Mouse (Mus musculus): Measurements from ENCODE around the gene Olfr874. TPM values are rescaled to one million over a fixed set of nuclear protein-coding genes. Genes with fewer than 3 reads are reported as not detected.
"Not testable (repeated sequence)": the region's sequence is repeated elsewhere in the genome, so short reads cannot be mapped to it uniquely, and the experiment has no call there.

The Olfr874 gene
- total RNA-seq (2022), result not detected

- no peak for DNase-seq (ENCODE audit: low spot score in 2 of 2)
Observed at GRCm38 (mm10) chr9:37744806-37745205, at the start of gene Olfr874. Gene Olfr874 (plus strand): TSS chr9:37745106.

- no peak for DNase-seq (ENCODE audit: low spot score in 2 of 2)
Observed at GRCm38 (mm10) chr9:37716150-37716549, 28.8 kb upstream of the Olfr874 start, which contains the start of gene Olfr160. Gene Olfr160 (minus strand): TSS chr9:37716250.

DNA sequence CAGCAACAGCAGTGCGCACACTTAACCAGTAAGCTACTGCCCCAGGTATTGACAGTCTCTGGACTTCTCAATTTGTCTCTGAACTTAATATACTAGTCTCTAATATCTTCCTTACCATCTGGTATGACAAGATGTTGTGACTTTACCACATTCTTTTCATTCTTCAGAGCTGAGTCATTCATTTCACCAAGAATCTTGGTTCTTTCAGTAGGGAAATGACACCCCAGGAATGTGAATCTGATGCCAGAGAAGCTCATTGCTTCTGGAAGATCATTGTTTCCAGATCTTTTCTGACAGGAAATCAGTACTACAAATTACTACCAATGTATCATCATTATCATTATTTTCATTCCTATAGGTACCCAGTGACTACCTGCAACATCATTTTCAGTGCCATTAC lies 10.6 kb upstream of the Olfr874 start:
- no peak for DNase-seq (ENCODE audit: low spot score in 2 of 2)

- DNase-seq (ENCODE audit: low spot score in 2 of 2), result peak; percentile 6 to 36
Observed at GRCm38 (mm10) chr9:37750319-37751075, 5.6 kb downstream of the Olfr874 start.

DNA sequence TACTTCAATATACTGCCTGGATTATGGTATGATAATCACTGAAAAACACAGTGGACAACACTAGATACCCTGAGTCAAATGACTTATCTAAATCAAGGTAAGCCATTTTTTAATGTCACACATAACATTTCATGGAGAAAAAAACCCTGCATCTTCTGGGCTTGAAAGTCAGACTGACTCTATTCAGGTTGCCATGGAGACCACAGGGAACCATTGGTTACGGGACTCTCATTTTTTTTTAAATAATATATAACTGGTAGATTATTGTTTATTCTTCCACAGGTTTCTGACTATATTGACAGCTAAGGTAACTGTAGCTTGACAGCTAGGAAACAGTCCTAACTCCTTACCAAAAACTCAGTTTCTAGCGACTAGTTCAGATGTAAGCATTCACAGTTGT lies 6.6 kb downstream of the Olfr874 start:
- no peak for DNase-seq (ENCODE audit: low spot score in 2 of 2)

- no peak for DNase-seq (ENCODE audit: low spot score in 2 of 2)
Observed at GRCm38 (mm10) chr9:37752006-37752405, 7.1 kb downstream of the Olfr874 start.

DNA sequence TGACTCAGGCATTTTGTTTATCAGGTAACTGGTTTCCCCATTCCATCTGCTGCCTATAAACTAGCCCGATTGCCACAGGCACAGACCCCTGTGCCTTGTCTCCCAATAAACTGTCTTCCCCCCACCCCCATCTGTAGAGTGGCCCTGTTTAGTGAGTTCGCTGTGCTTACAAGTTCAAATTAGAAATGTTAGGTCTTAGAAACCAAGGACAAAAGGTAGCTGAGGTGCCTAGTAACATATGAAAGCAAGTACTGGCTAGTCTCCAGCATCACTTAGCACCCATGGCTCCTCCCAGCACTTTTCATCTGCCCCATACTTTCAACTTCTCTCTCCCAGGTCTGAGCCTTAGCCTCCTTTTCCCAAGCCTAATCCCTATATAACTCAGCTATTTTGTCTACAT lies 16.8 kb downstream of the Olfr874 start:
- DNase-seq (ENCODE audit: low spot score in 2 of 2), result no peak

GRCm38 (mm10) chr9:37762541-37762940 lies 17.6 kb downstream of the Olfr874 start:
- no peak for DNase-seq (ENCODE audit: low spot score in 2 of 2)

GRCm38 (mm10) chr9:37770661-37771060 lies 25.8 kb downstream of the Olfr874 start:
- DNase-seq (ENCODE audit: low spot score in 2 of 2), result no peak

DNA sequence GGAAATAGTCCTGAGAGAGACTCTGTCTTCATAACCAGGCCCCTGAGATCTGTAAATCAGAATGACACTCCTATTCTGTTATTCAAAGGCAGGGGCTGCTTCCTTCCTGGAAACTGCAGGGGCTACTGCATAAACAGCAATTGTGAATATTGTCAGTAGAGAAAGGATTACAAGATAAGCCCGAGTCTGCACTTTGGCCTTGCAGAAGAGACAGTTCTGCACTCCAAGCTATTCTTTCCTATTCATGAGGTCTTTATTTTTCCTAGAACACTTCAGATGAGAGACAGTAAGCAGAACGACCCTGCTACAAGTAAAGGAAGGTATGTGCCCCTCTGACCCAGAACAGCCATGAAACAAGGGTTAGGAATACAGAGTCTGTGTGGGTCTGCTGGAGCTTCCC lies 26.9 kb downstream of the Olfr874 start, which contains the start of gene Olfr875:
Gene Olfr875 (plus strand): TSS at position 99 of the 400 bp plus-strand sequence.
- no peak for DNase-seq (ENCODE audit: low spot score in 2 of 2)

- no peak for DNase-seq (ENCODE audit: low spot score in 2 of 2)
Observed at GRCm38 (mm10) chr9:37782766-37783260, 37.9 kb downstream of the Olfr874 start.

- not testable (repeated sequence) for DNase-seq (ENCODE audit: low spot score in 2 of 2)
Observed at GRCm38 (mm10) chr9:37783394-37784387, 38.8 kb downstream of the Olfr874 start.

DNA sequence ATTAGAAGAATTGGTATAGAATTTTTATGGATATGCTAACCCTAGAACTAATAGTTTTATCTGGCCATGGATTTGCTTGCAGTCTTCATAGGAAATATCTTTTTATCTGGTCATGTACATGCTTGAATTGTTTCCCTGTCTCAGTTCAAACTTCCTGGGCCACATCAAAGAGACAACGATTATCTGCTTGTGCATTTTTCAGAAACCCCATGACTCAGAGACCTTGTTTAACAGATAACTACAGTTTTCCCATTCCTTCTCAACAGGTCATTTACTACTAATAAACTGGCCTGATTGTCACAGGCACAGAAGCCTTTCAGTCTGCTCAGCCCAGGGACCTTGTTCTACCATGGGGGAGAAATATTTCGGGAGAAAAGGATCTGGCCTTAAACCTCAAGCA lies 41.5 kb downstream of the Olfr874 start:
- no peak for DNase-seq (ENCODE audit: low spot score in 2 of 2)

Other genes with a start within 250 kb of the Olfr874 start
- gene Esam, start 217.0 kb upstream of the Olfr874 start, total RNA-seq (2022), result 10 to 100 TPM; 16.1 to 20.5 (median 16.6) TPM
- gene Vsig2, start 205.9 kb upstream of the Olfr874 start, total RNA-seq (2022), result 1 to 10 TPM; 2.8 to 4.6 (median 3.8) TPM
- 1,000 to 10,000 TPM; 1,419 to 1,602 (median 1,517) TPM for gene Nrgn, start 192.2 kb upstream of the Olfr874 start, total RNA-seq (2022)
- gene Siae, start 189.4 kb upstream of the Olfr874 start, total RNA-seq (2022), result 10 to 100 TPM; 15.0 to 18.3 (median 16.8) TPM
- 1 to 10 TPM in 3 of 4 experiments, under 1 TPM in 1; 0.57 to 2.5 (median 2.1) TPM for gene Spa17, start 131.4 kb upstream of the Olfr874 start, total RNA-seq (2022)
- gene Tbrg1, start 87.8 kb upstream of the Olfr874 start, total RNA-seq (2022), result 10 to 100 TPM; 46.2 to 55.5 (median 51.5) TPM
- gene Panx3, start 75.9 kb upstream of the Olfr874 start, total RNA-seq (2022), result not detected
- gene Olfr160, start 28.9 kb upstream of the Olfr874 start, total RNA-seq (2022), result not detected
- not detected for gene Olfr875, start 26.8 kb downstream of the Olfr874 start, total RNA-seq (2022)
- gene Olfr876, start 57.9 kb downstream of the Olfr874 start, total RNA-seq (2022), result not detected
- gene Olfr877, start 109.2 kb downstream of the Olfr874 start, total RNA-seq (2022), result not detected
- gene Olfr145, start 151.6 kb downstream of the Olfr874 start, total RNA-seq (2022), result not detected
- under 1 TPM in 2 of 4 experiments, not detected in 2; 0.13 to 0.21 TPM for gene Olfr878, start 172.7 kb downstream of the Olfr874 start, total RNA-seq (2022)
- gene Olfr881, start 246.7 kb downstream of the Olfr874 start, total RNA-seq (2022), result not detected